Mouse (Mus musculus) kidney, adult 18-20 months (tissue): ENCODE results near the gene Dlgap1.

ENCODE experiments used
- DNase-seq: peaks from one replicate; pipeline ENCODE4 v3.0.0; 2021

Gene Dlgap1

DNA sequence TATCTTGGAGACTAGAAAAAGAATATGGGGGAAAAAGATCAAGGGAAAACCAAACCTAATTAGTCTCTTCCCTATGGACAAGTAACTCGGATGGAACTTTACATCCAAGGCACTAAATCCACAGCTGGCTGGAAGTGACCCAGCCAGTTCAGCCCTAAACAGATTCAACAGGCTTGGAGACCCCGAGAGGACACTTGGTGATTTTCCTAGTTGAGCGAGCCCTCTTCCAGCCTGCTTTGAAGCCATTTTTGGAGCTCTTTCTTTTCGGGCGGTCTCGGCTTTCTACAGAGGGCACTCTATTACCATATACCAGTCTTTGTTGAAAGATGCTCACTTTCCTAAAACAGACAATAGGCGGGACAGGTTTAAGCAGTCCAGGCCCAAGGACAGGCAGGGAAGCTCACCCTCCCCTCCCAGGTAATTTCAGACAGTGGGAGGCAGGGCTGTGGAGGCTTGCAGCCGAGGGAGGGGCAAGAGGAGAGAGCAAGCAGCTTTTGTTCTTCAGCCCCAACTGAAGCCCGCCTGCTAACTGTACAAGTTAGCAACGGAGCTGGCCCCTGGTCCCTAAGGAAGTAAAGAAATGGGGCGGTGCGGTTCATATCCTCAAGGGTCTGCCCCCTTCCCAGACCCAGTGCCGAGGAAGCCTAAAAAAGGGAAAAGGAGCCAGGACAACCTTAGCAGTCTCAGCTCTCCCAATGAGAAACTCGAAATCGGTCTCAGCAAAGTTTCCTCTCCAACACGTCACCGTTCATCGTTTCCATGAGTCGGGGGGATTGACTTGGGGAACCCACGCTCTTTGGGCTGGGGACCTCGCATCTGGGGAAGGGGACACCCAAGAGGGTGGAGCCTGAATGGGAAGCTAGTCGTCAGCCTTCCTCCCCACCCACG lies 879.9 kb downstream of the Dlgap1 start:
- DNase-seq, result peak; percentile 65

DNA sequence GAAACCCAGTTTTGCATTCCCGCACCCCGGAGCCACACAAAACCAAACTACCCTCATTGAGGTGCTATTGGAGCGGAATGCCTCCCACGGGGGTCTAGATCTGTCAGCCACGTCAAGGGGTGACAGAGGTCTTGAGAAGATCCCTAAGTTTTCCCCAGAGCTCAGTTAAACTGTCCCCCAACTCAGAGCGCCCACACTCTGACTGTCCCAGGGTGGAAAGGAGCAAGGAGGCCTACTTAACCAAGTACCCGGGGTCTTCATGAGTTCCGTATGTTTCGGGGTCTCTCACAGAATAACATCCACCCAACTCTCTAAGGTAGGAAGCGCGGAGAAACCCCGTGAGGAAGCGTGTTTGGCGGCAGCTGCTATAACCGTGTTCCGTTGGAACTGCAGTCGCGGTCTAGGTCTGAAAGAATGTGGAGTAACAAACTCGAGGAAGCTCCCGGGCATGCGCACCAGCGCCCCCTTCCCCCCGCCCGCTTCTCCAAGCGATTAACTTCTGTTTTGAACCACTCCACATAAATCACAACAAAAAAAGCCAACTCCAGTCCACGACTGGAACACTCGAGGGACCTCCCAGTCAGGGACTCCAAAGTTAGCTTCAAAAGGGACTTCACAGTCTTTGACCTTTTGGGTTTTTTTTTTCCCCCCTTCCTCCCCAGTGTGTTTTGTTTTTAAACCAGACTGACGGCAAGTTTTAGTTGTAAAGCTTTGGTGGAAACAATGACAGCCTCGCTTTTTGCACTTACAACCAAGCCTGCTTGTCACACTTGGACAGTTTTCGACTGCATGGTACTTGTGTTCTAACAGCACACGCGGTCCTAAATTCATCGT lies 880.7 kb downstream of the Dlgap1 start:
- DNase-seq, result peak; percentile 96

DNA sequence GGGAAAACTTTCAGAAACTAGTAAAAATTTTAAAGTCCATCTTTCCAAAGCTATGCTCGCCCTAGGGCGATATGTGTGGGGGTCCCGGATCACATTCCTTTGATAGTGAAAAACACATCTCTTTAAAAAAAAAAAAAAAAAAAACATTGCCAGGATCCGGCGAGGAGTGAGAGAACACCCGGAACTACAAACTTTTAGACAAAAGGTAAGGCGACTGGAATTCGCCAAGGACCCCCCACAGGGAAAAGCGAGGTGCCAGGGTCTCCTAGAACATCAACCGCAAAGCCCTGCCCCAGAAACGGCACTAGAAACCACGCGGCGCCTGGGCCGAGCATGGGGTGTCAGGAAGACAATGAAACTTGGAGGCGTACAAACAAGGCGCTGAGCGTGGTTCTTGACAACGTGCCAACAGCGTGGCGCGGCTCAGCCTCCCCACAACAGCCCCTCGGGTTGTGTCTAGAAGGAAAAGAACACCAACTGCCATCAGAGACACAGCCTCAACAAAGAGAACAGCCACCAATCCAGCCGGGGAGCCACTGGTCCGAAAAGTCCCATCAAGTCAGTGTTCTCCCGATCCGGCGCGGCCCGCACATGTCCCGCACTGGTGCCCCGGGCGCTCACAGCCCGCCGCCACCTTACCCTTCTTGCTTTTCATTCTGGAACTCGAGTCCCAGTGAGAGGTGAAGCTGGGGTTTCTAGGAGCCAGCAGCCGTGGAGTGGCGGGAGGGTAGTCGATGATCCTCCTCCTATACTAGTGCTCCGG lies 881.5 kb downstream of the Dlgap1 start:
- DNase-seq, result no peak

DNA sequence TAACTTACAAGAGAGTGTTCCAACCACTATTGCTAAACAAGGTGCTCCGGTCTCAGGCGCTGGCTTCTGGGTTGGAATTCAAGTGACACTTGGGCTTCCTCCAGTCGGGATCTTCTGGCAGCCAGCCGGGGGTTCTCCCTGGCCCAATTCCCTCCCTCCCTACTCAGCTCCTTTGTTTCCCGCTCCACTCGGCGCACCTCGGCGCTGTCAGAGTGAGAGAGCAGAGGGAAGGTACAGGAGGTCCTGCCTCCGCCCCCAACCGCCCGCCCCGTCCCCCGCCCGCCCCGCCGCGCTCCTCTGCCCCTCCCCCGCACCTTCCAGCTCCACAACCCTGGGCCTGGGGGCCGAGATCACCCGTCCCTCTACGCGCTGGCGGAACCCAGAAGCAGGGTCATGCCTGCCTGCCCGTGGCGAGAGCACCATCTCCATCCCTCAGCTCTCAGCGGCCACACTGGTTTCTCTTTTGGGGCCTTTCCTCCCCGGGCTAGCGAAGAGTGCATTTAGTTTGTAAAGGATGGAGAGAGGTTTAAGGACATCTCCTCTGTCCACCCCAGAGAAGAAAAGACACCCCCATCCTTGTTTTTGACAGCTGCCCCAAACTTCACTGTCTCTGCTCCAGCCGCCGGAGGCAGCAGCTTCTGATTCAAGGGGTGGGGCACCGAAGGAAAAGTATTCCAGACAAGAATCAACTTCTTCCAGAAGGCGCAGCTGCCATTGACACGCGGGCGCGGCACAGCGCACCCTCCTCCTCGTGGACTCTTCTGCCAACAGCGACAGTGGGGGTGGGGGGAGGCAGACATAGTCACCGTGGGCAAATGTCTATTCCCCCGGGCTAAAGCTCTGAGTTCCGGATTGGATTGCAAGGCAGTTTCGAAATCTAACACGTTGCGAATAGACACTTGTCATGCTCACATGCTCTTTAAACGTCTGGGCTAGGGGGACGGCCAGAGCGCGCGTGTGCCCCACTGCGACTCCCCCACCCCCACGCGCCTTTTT lies 882.4 kb downstream of the Dlgap1 start:
- peak; percentile 88 for DNase-seq

DNA sequence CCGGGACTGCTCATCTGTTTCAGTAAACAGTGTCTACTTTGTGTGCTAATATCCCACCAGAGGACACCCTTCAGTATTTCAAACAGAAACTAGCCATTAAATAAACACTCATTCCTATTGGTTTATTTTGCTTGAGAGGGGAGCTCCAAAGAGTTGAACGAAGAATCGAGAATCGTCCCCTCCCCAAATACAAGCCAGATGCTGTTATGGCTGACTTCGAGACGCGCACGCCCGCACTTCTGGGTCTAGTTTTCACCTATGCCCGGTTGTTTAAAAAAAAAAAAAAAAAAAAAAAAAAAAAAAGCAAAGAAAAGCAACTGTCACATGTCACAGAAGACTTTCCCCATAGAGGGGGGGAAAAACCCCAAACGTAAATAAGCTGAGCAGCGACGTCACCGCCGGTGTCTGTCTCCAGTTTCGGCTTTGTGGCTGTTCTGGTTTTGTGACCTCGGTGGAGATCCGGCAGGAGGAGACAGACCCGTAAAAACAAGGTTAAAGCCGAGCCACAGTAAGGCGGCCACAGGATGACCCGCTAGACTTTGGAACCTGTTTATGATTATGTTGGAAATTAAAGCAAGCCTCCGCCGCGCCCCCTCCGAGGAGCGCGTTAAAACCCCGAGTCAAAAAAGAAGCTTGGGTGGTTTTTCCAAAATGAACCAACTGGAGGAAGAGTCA lies 883.3 kb downstream of the Dlgap1 start:
- peak; percentile 73 for DNase-seq

DNA sequence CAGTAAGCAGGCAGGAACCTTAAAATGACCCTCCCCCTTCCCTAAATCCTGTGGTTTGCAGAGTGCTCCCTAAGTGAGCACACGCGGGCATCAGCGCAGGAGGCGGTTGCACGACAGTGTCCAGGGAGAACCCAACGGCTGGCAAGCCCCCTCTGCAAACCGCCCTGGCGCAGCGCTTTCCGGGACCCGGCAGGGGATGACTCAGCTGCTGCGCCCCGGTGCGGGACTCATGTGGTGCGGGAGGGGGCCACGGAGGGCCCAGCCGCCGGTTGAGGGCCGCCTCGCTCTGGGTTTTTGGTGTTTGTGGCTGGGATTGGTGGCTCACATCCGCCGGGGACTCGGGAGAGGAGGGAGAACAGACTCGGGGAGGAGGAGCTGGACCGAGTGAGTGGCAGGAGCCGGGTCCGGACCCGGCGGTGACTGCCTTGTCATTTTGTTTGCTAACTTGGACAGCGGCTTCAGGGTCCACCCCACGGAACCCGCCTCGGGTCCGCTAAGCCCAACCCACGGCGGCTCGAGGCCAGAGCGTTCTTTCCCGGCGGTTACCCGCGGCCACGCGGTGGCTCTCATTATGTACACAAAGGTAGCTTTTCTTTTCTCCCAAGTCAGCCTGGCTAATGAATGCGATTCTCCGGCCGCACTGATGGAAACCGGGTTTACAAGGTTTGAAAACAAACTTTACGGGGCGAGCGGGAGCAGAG lies 884.0 kb downstream of the Dlgap1 start:
- DNase-seq, result peak; percentile 88

DNA sequence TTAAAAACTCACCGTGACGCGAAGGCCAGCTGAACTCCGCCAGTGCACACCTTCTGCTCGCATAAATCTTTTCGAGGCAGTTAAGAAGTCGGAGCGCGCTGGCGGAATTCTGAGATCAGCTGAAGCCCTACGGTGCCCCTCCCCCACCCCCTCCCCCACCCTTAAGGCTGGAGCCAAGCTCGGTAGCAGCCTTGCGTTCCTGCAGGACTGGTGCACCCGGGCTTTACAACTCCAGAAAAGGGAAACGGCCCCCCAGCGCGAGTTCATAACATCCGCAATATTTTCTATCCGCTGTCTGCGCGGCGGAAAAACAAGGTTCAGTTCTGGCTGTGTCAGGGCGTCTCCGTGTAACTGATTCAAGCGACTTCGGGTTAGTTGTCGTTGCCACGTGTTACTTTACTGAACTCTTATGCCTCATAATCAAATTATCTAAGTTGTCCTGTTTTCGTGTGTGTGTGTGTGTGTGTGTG lies 884.6 kb downstream of the Dlgap1 start, which contains the start of gene Tgif1:
Gene Tgif1 (minus strand): TSS at position 111 of the 470 bp plus-strand sequence.
- DNase-seq, result no peak

DNA sequence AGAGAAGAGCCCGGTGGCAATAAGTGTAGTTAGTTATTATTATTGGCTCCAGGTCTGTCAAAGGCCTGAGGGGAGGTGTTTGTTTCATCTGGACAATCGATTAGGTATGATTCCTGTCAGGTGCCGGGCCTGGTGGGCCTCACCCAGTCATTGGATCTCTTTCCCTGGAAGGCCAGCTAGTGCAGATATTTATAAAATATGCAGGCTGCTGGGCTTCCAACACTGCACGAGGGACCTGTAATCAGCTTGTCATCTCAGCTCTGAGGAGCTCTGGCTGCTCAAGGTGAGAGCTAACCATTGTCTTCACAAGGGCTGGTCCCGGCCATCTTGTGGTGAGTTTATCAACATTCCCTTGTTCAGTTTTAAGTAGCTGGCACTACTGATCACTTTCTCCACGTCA lies 885.1 kb downstream of the Dlgap1 start:
- DNase-seq, result no peak

DNA sequence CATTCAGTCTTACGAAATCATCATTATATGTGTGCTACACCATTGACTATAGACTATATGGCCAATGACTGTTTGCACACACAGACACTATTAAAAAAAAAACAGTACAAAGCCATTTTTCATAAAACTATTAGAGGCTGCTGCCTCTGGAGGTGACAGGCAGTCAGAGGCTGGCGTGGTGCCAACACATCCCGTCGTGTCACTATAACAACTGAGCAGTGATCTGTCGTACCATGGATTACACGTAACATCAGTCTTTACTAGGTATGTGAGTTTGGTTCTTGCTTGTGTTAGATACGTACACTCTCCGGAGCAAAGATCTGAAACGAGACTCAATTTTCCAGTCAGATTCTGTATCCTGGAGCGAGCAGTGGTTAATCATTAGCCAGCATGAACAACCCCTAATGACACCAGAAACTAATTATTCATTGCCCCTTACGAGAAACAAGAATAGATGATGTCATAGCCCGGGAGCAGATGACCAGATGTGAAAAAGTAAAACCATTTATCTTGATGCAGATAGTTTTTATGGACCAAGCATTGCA lies 888.1 kb downstream of the Dlgap1 start:
- DNase-seq, result peak; percentile 27

DNA sequence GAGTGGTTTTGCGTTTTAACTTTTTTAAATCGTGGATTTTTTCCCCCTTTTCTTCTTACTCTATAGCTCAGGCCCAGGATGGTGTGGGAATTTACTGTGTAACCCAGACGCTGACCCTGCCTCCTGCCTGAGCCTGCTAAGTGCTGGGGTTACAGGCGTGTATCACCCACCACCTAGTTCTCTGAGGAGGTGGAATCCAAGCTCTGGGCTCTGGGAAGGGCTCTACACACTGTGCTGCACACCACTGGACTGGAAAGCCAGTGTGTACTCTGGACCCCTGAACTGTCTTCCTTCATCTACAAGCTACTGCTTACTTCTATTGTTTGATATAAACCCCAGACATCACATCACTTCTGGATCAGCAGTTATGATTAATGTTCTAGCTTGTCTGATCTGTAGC lies 889.9 kb downstream of the Dlgap1 start:
- no peak for DNase-seq

DNA sequence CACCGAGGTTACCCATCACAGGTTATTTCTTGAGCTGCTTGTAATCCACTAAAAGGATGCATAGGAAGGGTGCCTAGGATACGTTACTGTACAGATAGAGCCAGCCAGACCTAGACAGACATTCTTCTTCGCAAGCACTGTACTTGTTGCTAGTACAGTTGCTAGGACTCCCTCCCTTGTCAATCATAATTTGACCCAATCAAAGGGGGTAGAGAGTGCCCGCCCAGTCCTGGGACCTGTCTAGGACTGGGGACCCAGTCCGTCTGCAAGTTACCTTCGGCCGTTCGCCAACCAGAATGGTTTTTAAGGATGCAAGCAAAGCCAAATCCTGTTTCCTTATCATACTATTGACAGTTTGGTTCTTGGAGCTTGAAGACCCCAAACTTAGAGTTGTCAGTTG lies 895.2 kb downstream of the Dlgap1 start:
- DNase-seq, result no peak

DNA sequence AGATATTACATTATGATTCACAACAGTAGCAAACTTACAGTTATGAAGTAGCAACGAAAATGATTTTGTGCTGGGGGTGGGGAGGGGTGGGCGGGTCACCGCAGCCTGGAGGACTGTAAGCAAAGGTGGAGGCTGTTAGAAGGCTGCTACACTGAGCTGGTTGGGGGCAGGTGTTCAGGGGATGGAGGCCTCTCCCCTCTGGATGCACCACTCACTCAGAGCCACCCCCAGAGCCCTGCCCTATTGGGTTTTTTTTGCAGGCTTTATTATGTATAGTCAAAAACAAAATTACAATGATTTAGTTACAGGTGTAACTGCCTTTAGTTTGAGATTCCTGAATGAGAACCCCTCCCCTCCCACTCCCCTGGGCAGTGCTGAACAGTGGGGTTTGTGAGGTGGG lies 895.8 kb downstream of the Dlgap1 start:
- DNase-seq, result no peak

DNA sequence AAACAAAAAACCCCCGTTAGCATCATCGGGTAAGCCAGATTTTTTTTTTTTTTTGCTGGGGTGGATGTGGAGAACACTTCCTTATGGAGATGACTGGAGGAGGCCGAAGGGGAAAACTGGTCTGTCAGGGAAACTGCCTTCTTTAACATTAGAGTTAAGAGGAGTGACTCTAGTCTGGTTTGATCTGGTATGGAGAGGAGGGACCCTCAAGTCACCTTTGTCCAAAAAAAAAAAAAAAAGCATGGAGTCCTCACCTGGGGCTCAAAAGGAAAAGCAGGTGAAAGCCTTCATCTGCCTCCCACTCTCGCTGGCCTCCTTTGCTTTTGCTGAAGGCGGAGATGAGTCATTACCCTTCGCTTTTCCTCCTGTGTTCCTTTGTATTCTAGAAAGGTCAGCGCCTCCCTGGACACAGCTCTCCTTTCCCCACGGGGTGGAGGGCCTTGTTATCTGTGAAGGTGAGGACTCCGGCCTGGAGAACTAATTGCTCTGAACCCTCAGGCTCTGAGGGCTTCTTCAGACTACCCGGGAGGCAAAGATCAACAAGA lies 896.3 kb downstream of the Dlgap1 start:
- DNase-seq, result no peak

DNA sequence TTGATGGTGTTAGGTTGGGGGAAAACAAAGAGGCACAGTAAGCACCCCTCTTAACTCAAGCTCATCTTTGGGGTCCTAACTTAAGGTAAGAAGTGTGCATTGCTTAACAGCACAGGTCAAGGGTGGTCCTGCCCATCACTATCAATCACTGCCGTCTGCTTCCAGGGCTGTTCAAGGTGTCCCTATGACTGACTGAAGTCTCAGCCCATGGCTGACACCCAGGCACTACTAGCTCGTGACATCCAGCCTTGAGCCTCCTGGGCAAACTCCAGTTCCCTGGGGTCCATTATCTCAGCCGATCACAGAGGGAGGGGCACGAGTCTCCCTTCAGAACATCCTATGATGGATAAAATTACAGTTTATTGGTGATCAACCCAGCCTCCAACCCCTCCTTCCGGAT lies 897.2 kb downstream of the Dlgap1 start:
- no peak for DNase-seq

DNA sequence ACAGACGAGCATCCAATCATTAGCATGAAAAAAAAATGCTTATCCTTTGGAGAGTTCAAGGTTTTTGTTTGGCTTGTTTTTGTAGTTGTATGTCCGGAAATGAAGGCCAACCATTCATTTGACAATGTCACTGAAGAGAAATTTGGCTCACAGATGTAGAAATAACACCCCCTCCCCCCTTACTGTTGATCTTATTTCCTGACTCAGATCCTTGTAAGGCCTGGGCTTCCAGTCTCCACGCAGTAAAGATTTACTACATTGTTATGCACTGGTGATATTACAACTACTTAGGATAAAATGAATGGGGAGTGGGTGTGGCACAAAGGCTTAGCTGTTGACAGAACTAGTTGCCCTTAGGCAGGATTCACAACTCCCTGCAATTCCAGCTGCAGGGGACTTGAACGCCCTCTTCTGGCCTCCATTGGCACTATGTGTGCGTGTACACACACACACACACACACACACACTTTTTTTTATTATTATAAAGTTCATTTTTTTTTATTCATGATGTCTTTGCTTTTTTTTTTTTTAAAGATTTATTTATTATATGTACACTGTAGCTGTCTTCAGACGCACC lies 897.8 kb downstream of the Dlgap1 start:
- DNase-seq, result no peak

DNA sequence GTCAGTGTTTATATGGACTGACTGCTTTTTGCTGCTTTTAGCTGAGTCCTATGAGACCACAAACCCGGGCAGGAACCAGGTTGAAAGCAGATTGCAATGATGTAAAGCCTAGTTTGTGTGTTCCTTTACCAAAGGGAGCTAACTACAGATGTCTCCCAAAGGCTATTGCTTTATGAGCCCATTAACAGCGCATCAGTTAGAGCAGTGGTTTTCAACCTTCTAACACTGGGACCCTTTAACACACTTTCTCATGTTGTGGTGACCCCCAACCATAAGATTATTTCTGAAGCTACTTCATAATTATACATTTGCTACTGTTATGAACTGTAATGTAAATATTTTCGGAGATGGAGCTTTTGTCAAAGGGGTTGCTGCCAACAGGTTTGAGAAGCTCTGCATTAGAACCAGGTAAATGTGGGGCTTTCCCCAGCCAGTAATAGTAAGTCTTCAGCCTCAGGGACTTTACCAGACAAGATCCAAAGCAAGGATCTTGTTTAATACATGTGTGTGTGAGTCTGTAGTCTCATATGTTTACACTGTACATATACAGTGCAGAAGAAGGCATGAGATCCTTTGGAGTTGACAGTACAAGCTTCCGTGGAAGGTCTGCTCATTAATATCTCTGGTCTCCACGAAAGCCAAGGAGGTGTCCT lies 899.8 kb downstream of the Dlgap1 start:
- no peak for DNase-seq

DNA sequence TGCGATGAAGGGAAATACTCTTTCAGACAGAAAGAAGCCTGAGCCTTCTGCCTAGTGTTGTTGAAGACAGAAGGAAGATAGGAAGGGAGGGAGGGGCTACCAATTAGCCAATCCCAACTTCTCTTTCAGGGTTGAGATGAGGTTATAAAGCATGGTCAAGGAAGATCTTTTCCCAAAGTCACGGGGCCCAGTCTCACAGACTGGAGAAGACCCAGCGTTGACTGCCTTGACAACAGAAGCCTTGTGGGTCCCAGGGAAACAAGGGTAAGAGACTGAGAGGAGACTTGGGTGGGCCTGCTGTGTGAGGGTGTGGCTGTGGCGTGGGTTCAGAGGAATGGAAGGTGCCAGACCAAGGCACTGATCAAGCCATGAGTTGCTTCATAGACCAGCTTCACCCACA lies 901.7 kb downstream of the Dlgap1 start:
- no peak for DNase-seq
